Mouse (Mus musculus) c-Kit-positive CD71-negative TER-119-negative erythroid progenitor cells, embryonic 14.5 days (primary cell): Measurements from ENCODE around the gene Ccnq.
"Not testable (repeated sequence)": the region's sequence is repeated elsewhere in the genome, so short reads cannot be mapped to it uniquely, and the experiment has no call there.

Experiments
- DNase-seq: peaks from one replicate; pipeline ENCODE4 v3.0.0-alpha.2; 2013; ENCODE audit warnings: low read depth

Gene Ccnq

DNA sequence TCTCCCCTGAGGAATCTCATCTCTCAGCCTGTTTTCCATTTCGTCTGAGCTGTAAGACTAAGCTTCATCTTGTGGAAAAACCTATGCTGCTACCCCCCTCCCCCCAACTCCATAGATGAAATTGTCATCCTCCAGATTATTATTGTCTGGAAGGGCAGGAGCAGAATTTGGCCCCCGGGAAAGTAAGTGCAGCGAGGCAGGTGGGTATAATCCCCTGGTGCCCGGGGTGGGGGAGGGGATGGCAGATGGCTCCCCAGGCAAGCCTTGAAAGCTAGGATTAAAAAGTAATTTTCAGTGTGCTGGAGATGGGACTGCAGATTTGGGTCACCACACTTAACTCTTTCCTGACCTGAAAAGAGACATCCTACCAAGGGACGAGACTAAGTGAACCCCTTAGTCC is 10.7 kb upstream of the Ccnq start:
- DNase-seq, result no peak

DNA sequence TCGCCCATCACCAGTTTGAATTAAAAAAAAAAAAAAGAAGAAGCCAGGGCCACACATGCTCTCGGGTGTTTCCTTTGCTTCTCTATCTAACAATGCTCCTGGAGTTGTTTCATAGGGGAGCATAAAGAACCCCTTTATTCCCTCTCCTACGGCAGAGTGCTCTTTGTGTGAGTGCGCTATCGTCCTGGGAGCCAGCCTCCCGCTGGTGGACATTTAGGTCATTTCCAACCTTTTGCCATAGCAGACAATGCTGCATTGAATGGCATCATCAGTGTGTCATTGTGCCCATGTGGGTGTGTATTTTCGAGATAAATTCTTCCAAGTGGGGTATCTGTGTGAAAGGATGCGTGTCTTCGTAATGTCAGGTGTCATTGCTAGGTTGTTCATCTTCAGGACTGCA is 9.6 kb upstream of the Ccnq start:
- DNase-seq, result no peak

DNA sequence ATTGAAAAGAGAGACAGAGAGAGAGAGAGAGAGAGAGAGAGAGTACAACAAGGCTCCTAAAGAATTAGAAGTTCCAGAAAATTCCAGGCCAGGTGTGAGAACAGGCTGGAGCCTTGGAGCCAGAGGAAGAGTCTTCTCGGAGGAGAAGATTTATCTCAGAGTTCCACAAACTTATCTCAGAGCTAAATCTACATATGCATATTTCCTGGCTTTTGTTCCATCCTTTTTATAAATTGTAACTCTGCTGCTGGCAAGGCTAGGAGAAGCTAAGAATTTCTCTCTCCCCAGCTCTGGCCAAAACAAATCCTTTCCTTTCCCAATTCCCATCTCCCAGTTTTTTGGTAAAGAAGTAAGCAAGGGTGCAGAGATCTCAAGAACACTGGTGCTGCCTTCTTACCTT is 3.8 kb upstream of the Ccnq start:
- DNase-seq, result no peak

DNA sequence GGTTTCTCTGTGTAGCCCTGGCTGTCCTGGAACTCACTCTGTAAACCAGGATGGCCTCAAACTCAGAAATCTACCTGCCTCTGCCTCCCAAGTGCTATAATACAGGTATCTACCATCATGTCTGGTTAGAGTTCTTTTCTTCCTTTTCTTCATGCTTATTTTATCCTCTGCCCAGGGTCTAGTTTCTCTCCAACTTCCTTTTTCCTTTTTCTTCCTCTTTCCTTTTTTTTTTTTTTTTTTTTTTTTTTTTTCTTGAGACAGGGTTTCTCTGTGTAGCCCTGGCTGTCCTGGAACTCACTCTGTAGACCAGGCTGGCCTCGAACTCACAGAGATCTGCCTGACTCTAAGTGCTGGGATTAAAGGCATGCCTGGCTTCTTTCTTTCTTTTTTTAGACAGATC is 2.6 kb upstream of the Ccnq start:
- DNase-seq, result not testable (repeated sequence)

DNA sequence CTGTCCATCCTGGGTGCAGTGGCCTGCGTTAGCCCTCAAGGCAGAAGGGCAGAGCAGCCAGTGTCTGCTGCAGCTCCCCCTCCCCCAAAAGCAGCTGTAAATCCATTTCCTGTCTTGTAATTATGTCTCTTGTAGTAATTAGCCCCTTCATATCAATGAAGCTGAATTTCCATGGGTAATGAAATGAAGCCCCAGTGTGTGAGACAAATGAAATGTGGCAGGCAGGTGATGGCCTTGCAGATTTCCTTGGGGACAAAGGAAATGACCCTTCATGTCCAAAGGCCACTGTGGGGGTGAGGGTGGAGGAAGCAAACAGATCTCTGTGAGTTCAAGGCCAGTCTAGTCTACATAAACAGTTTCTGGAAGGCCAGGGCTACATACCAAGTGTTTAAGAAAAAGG is 1.7 kb upstream of the Ccnq start:
- no peak for DNase-seq

DNA sequence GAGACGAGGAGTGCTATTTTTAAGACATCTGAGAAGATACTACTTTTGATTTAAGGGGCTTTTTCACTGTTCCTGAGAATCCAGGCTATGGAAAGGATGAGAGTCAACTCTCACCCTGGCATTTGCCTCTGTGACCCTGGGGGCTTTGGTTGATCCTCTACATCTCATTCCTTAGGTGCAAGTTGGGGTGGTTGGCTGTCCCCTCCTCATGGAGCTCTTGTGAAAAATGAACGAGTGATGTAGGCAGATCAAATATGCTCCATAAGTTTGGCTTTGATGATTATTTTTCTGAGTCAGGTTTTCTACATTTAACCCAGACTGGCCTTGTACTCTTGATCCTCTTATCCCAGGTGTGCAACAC is 294 bp upstream of the Ccnq start:
- no peak for DNase-seq

DNA sequence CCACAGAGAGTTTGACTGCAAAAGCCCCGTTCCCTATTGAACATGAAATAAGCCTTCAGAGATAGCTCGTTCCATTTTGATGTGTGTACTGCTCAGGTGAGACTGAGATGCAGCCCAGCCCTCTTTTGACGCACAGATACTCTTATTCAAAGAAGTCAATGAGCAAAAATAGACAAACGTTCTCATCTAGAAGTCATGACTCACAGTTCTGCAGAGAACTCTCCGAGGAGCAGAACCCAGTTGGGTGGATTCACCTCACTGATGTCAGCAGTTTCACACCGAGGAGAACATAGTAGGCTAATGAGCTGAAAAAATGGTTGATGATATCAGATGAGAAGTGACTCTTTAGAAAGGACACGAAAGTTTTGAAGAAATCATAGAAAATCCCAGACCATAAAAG is 5.3 kb downstream of the Ccnq start:
- no peak for DNase-seq

DNA sequence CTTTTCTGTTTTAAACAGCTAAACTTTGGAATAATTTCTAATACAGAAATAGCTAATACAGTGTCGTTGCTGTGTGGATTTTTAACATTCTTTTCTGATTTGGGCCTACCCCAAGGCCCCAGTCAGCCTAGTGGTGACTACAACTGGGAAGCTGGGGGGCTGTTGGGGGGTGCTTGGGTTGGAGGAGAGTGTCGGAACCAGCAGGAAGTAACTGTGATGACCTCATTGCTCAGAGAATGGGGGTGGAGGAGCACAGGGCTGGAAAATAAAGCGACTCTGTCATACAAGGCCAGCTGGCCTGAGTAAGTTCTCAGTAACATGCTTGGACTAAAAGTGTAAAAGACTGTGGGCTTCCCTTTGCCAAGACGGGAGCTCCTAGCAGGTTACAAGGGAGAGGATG is 6.1 kb downstream of the Ccnq start:
- DNase-seq, result no peak

DNA sequence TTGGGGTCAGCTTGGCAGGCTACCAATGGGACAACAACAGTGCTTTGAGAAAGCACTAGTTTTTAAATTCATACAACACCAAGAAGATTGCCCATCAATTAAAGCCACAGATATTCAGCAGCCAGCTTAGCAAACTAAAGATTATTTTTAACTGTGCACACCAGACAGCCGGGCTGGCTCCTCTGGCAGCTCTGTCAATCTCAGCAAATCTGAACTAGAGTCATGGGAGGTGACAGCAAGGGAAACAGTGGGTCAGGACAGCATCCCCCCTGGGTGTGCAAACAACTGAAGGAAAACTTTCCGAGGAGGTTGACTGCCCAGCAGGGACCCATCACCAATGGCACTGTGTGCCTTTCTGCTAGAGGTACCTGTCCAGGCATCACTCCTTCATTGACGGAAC is 9.1 kb downstream of the Ccnq start:
- no peak for DNase-seq

DNA sequence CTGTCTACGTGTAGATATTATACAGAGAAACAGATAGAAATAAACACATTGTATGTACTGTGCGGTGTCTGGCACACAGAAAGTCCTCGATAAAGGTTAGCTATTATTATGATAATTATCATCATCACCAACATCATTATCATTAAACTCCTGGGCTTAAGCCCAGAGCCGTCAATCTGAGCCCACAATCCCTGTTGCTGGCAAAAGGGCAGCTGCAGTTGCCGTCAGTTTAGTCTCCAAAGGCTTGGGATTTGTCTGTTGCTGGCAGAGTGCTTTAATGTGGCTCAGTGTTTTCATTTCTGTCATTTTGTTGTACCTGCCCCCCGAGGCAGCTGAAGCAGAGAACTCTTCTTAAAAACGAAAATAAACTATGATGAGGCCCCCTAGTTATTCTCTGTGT is 9.6 kb downstream of the Ccnq start:
- no peak for DNase-seq

DNA sequence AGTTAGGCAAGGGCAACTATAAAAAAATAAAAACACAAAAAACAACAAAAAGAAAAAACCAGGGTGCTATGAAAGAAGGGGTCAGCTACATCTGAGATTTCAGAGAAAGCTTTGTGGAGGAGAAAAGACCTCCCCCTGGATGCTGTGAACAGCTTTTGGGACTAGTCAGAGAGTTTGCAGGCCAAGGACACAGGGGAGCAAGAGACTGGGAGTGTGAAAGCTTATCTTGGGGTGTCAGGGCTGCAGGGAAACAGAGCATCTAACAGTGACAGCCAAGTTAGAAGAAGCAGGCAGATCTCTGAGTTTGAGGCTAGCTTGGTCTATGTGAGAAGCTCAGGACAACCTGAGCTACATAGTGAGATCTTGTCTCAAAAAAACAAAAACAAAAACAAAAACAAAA is 12.2 kb downstream of the Ccnq start:
- DNase-seq, result no peak

DNA sequence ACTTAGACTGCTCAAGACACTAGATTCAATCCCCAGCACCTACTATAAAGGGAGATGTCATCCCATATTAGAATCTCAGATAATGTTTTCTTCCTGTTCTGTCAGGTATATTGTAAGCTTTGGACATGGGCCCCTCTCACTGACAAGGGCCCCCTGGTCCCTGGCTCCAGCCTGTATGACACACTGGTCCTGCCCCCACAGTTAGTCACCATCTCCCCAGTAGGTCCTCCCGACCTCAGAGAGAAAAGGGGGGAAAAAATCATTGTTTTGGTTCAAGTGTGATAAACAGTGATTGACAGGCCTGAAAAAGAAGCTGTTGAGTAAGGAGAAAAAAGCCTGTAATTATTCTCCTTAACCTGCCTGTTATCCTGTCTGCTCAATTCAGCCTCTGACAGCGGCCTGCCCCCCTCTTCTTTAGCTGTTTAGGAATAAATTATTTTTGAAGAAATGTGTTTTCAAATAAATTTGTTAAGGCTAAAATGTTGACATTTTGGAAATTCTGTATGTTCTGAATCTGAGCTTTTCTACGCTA is 14.6 kb downstream of the Ccnq start:
- no peak for DNase-seq

DNA sequence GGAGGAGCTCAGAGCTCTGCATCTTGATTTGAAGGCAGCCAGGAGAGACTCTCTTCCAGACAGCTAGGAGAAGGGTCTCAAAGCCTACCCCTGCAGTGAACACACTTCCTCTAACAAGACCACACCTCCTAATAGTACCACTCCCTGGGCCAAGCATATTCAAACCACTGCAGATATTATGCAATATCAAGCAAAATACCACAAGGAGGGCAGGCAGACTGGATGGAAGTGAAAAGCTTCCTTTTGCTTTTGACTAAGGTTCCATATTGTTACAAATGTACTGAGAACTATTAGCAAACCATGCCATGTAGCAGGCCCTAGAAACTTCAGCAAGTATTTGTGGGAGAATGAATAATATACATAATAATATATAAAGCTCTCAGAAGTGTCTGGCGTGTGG is 16.4 kb downstream of the Ccnq start:
- no peak for DNase-seq

DNA sequence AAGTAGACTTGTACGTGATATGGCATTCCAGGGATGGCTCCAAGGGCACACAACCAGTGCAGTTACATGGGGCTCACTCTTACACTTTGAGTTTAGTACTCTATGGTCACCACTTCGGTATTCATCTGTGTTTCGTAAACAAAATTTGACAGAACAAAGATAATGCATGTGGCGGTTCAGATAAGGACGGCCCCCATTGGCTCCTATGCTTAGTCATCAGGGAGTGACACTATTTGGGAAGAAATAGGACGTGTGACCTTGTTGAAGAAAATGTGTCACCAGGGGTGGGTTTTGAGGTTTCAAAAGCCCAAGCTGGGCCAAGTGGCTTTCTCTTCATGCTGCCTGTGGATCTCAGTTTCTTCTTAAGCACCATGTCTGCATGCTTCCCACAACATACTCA is 18.9 kb downstream of the Ccnq start:
- no peak for DNase-seq

DNA sequence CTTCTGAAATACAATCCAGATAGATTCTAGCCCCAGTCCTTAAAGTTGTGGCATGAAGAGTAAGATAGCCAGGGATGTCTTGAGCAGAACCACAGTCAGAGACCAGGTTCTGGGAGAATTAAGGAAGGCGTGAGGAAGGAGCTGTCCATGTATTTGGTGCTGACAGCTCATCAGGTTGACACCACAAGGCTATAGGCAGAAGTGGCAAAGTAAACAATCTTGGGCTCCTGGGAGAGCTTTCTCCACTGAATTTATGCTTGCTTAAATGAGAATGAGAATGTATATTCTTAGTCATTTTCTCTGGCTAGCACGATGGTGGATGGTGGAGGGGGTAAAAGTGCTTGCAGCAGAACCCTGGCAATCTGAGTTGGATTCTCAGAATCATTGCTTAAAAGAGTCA is 20.6 kb downstream of the Ccnq start:
- DNase-seq, result peak; percentile 25

DNA sequence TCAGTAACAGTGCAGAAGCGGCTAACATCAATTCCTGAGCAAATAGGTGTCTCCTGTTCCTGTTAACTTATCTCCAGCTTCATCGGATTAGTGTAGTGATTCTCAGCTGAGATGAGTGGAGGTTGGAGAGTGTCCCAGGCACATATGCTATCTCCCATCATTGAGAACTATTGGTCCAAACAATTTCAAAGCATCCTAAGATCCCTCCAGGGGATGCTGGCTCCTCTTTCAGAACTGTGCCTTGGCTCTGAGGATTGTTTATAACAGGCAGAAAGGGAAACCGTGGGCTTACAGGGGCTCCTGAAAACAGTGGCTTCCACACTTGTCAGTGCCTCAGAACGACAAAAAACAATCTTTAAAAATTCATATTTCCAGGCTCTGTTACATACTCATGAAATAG is 23.5 kb downstream of the Ccnq start:
- DNase-seq, result no peak

DNA sequence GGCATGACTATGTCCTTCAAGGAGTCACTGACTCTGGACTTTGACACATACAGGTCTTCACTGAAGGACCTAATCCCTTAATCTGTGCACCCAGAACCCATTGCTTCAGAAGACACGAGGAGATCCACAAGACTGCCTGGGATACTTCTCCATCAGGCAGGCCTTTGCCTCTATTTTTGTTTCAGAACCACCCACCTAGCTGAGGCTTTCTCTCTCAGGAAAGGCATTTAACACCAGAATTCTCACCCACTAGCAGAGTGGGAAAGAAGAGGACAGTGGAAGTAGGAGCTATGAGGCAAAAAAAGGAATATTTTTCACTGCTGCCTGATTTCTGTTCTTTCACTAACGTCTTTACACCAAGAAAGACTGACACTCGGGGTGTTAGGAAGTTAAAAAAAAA is 25.2 kb downstream of the Ccnq start:
- DNase-seq, result no peak

DNA sequence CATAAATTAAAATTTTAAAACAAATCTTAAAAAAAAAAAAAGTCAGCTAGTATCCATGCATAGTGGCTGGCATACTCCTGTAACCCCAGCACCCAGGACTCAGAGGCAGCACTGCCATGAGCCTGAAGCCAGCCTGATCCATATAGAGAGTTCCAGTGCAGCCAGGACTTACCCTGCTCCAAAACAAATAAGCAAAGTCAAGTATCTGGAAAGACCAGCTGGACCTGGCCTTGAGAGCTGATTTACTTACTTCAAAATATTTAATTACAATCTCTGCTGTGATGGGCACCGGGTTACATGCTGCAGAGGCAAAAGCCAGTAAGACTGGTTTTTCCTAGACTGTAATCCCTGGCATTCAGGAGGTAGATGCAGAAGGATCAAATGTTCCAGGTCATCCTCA is 26.7 kb downstream of the Ccnq start:
- DNase-seq, result no peak

DNA sequence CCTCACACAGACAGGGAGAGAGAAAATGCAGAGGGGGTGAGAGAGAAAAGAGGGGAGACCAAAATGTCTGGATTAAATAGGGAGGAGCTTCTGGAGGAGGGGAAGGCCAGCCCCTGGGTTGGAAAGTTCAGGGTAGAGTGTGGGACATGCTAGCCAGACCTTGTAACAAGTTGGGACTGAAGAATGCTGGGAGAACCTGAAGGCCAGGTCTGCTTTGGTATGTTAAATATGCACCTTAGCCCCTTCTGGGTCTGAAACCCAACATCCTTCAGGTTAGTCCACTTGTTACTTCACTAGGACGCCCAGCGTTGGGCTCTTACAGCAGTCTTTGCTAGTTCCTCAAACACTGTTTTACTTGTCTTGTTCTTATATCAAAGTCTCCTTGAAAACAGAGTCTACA is 30.1 kb downstream of the Ccnq start:
- DNase-seq, result no peak

DNA sequence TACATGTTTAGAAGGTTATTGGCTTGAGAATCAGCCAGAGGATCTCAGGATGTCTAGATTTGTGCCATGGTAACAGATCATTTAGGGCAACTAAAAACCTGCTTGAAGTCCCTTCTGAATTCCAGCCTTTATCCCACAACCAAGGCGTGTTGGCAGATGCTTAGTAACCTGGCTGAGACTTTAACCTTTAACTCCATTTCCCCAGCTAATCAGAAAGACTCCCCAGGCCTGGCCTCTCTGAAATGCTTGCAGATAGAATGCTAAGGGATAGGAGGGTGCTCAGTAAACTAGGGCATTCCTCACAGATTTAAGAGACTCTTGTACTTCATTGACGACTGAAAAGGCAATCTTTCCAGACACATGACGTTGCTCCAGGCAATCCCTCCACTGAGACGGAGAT is 33.9 kb downstream of the Ccnq start:
- DNase-seq, result no peak

DNA sequence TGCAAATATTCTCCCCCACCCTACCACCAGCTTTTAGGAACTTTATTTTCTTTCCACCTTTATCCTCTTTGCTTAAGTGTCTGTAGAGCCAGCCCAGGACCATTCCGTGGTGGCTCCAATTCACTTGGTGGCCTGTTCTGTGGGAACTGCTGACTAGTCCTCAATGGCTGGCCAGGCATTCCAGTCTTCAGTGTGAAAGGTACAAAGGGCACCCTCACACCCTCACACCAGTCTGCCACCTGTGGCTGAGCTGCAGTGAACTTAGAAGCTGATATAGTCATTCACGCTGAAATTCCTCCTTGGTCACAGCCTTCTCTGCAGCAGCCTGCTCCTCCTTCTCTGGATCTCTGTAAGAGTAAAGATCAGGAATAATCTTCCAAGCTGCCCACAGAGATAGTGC is 42.9 kb downstream of the Ccnq start:
- no peak for DNase-seq

DNA sequence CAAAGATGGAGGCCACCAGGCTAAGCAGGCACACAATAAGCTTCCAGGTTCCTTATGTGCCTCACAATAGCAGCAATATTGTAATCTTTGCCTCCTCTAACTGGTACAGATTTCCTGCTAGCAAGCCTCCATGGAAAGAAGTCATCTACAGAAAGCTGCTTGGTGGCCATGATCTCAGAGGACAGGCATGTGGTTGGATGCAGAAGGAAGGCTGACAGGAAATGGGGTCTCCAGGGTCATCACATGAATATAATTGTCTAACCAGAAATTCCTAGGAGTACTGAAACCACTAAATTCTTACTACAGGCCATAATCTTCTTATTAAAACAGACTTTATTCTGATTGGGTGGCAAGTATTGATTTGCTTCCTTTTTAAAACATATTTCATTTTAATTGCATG is 45.5 kb downstream of the Ccnq start:
- no peak for DNase-seq

DNA sequence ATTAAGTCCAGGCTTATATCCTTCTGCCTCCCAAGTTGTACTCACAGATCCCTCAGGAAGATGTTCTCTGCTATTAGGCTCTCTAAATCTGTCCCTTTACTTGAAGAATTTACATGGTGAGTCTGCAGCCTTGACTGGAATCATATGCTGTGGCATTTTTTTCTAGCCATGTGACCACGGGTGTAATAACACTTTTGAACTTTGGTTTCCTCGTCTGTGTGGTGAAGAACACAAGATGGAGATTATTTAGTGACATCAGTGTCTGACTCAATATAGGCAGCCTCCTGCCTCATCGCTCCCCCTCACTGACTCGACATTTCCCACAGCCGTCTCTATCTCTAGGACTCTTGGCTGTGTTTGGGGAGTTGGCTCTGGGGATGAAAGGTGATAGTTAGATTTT is 48.4 kb downstream of the Ccnq start:
- no peak for DNase-seq

DNA sequence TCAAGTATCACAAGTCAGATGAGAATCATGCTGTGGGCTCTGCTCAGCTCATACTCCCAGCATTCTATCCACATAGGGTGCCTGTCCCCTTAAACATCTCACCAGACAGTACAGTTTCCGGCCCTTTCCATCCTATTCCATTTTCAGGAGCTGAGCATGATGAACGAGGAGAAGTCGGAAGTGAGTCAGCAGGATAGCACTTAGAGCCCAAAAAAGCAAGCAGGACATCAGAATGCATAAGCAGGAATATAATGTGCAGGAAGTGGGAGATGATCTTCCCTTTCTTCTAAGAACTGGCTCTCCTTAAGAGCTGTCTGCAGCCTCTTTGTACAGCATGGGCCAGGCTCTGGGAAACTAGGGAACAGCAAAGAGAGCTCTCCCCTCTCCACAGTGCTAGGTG is 49.2 kb downstream of the Ccnq start:
- no peak for DNase-seq
